Mouse (Mus musculus) liver, embryonic 14.5 days (tissue): ENCODE results near the gene Gcc1.

ENCODE experiments used
- CTCF ChIP-seq: IDR thresholded peaks from 2 replicates; pipeline ENCODE4 v1.5.1; 2016; ENCODE audit warnings: antibody characterized with exemption, low read depth, control low read depth
- EP300 ChIP-seq: IDR thresholded peaks from 2 replicates; pipeline ENCODE4 v1.6.1; 2016; ENCODE audit warnings: antibody characterized with exemption, low read depth

DNA sequence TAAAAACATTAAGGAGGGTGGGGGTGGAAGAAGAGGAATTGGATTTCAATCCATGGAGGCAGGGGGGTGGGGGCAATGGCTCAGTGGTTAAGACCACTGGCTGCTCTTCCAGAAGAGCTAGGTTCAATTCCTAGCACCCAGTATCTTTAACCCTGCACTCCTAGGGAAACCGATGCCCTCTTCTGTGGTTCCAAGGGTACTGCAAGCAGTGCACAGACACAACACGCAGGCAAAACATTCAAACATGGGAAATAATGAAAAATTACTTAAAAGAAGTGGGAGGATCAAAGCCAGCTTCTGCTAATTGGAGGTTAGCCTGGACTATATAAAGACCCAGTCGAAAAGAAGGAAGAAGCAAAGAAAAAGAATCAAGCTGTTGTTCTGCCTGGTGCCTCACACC, 29.5 kb downstream of the Gcc1 start:
- TF ChIP-seq CTCF (peak; percentile 35), EP300 (no peak)
